Mouse (Mus musculus) liver, embryonic 13.5 days (tissue): Measurements from ENCODE around the gene Slc25a34. TPM values are rescaled to one million over a fixed set of nuclear protein-coding genes. Genes with fewer than 3 reads are reported as not detected.

Source experiments
- polyA plus RNA-seq: library from polyadenylated mRNA; unstranded; fragments of >200 nt; fragmentation: Nextera tagmentation; extraction: Ambion mirVana; gene quantifications from 2 replicates; pipeline ENCODE4 v1.2.1, GENCODE M21; 2015

Slc25a34 gene
- polyA plus RNA-seq, 1 experiment from 2014 or later: 0.13 TPM

Other genes with a start within 250 kb of the Slc25a34 start
- gene Clcnka, start 225.1 kb downstream of the Slc25a34 start, polyA plus RNA-seq: not detected in 2 replicates
- gene Clcnkb, start 207.8 kb downstream of the Slc25a34 start, polyA plus RNA-seq: not detected in 2 replicates
- gene Hspb7, start 203.0 kb downstream of the Slc25a34 start, polyA plus RNA-seq: 0.03 and 0.23 TPM in 2 replicates
- gene Srarp, start 187.7 kb downstream of the Slc25a34 start, polyA plus RNA-seq: not detected in 2 replicates
- 9.5 and 11.4 TPM in 2 replicates for gene Zbtb17, start 179.2 kb downstream of the Slc25a34 start, polyA plus RNA-seq
- 4.2 and 4.8 TPM in 2 replicates for gene Spen, start 85.2 kb downstream of the Slc25a34 start, polyA plus RNA-seq
- gene Fblim1, start 17.7 kb downstream of the Slc25a34 start, polyA plus RNA-seq: 1.9 and 2.4 TPM in 2 replicates
- 3.6 and 3.7 TPM in 2 replicates for gene Tmem82, start 5.2 kb downstream of the Slc25a34 start, polyA plus RNA-seq
- gene Plekhm2, start 41.1 kb upstream of the Slc25a34 start, polyA plus RNA-seq: 0.91 and 1.1 TPM in 2 replicates
- 0.46 TPM in 1 of 2 replicates, not detected in the other for gene Rsc1a1, start 61.8 kb upstream of the Slc25a34 start, polyA plus RNA-seq
- 15.0 and 19.1 TPM in 2 replicates for gene Ddi2, start 99.6 kb upstream of the Slc25a34 start, polyA plus RNA-seq
- gene Agmat, start 122.9 kb upstream of the Slc25a34 start, polyA plus RNA-seq: 18.4 and 18.5 TPM in 2 replicates
- gene Dnajc16, start 167.1 kb upstream of the Slc25a34 start, polyA plus RNA-seq: 2.1 and 2.2 TPM in 2 replicates
- 9.1 and 11.0 TPM in 2 replicates for gene Casp9, start 169.8 kb upstream of the Slc25a34 start, polyA plus RNA-seq
- 0.18 and 0.36 TPM in 2 replicates for gene Cela2a, start 202.3 kb upstream of the Slc25a34 start, polyA plus RNA-seq
- not detected in 2 replicates for gene Ctrc, start 222.5 kb upstream of the Slc25a34 start, polyA plus RNA-seq